Mouse (Mus musculus) retina, adult 2 months (tissue): ENCODE measurements around the gene Ptgr1.

ENCODE experiments used
- DNase-seq: peaks from one replicate; pipeline ENCODE4 v3.0.0-alpha.2; 2012; ENCODE audit warnings: low read depth, low spot score

Ptgr1 gene

GRCm38 (mm10) chr4:58926120-58926519 lies 60.8 kb downstream of the Ptgr1 start:
- DNase-seq, result no peak

- no peak for DNase-seq
These were observed 61.3 kb downstream of the Ptgr1 start for GRCm38 (mm10) chr4:58925664-58926063.

GRCm38 (mm10) chr4:58923933-58924332 lies 63.0 kb downstream of the Ptgr1 start:
- no peak for DNase-seq
